Mouse (Mus musculus): ENCODE data around the gene Fbxo10. TPM values are rescaled to one million over a fixed set of nuclear protein-coding genes. Genes with fewer than 3 reads are reported as not detected.
A peak's percentile ranks its signal among the peaks of the same experiment; 100 is the strongest.
"Not testable (repeated sequence)": the region's sequence is repeated elsewhere in the genome, so short reads cannot be mapped to it uniquely, and the experiment has no call there.

The Fbxo10 gene
- total RNA-seq, 1 experiment, result 3.3 TPM

GRCm38 (mm10) chr4:44993847-44994246 is 90.6 kb downstream of the Fbxo10 start:
- no peak for TF ChIP-seq ZC3H11A (IDR thresholded peaks at IDR 0.05; ENCODE audit: borderline replicate concordance, low read depth, low read length)
- TF ChIP-seq ZNF384 (IDR thresholded peaks at IDR 0.05; ENCODE audit: low read depth, low read length), result no peak
- no peak for TF ChIP-seq MAFK (IDR thresholded peaks at IDR 0.05; ENCODE audit: insufficient read depth, low read depth, low read length)
- TF ChIP-seq HCFC1 (IDR thresholded peaks at IDR 0.05; ENCODE audit: borderline replicate concordance, insufficient read depth, low read length), result no peak
- no peak for TF ChIP-seq CHD2 (IDR thresholded peaks at IDR 0.05; ENCODE audit: low read depth, low read length)
- H3K9ac ChIP-seq (ENCODE audit: insufficient read depth, low read depth, low read length, poor library complexity, severe bottlenecking), result no peak overlapping the region
- H3K4me1 ChIP-seq (ENCODE audit: control insufficient read depth in 2 of 2, insufficient read depth in 2 of 2, low read length in 2 of 2, poor library complexity in 1 of 2), result peaks cover 2 to 3% of the 10 kb centered on the region in 2 experiments; a peak in 2 of 4 replicates
- no peaks in the 10 kb centered on the region for H3K9me3 ChIP-seq (ENCODE audit: control insufficient read depth, insufficient read depth, low read depth, low read length)
- no peak overlapping the region for H3K4me3 ChIP-seq (ENCODE audit: insufficient read depth in 1 of 2, low read depth in 1 of 2, low read length in 2 of 2, poor library complexity in 1 of 2, severe bottlenecking in 1 of 2)
- no peak overlapping the region for H3K27ac ChIP-seq (ENCODE audit: insufficient read depth, low read depth, low read length, poor library complexity, severe bottlenecking)
- DNase-seq (ENCODE audit: low read depth, low spot score), result no peak
- in situ Hi-C loops (cut with MboI; ENCODE audit: low sequenced_read_pairs in 2 of 2, unreplicated experiment in 2 of 2), result no loop called here
- peaks cover 30% of the 10 kb centered on the region for H3K36me3 ChIP-seq (ENCODE audit: control insufficient read depth, insufficient read depth, low read length, poor library complexity, severe bottlenecking)

GRCm38 (mm10) chr4:44993179-44993578 is 91.2 kb downstream of the Fbxo10 start:
- H3K4me3 ChIP-seq (ENCODE audit: insufficient read depth in 1 of 2, low read depth in 1 of 2, low read length in 2 of 2, poor library complexity in 1 of 2, severe bottlenecking in 1 of 2); H3K27ac ChIP-seq (ENCODE audit: insufficient read depth, low read depth, low read length, poor library complexity, severe bottlenecking); H3K9ac ChIP-seq (ENCODE audit: insufficient read depth, low read depth, low read length, poor library complexity, severe bottlenecking); DNase-seq (ENCODE audit: low read depth, low spot score); H3K9me3 ChIP-seq (ENCODE audit: control insufficient read depth, insufficient read depth, low read depth, low read length); H3K4me1 ChIP-seq (ENCODE audit: control insufficient read depth in 2 of 2, insufficient read depth in 2 of 2, low read length in 2 of 2, poor library complexity in 1 of 2); in situ Hi-C loops (cut with MboI; ENCODE audit: low sequenced_read_pairs in 2 of 2, unreplicated experiment in 2 of 2): not testable (repeated sequence)
- peaks cover 33% of the 10 kb centered on the region for H3K36me3 ChIP-seq (ENCODE audit: control insufficient read depth, insufficient read depth, low read length, poor library complexity, severe bottlenecking)

- H3K4me1 ChIP-seq (ENCODE audit: control insufficient read depth in 2 of 2, insufficient read depth in 2 of 2, low read length in 2 of 2, poor library complexity in 1 of 2); in situ Hi-C loops (cut with MboI; ENCODE audit: low sequenced_read_pairs in 2 of 2, unreplicated experiment in 2 of 2); H3K9ac ChIP-seq (ENCODE audit: insufficient read depth, low read depth, low read length, poor library complexity, severe bottlenecking); DNase-seq (ENCODE audit: low read depth, low spot score); H3K27ac ChIP-seq (ENCODE audit: insufficient read depth, low read depth, low read length, poor library complexity, severe bottlenecking); H3K4me3 ChIP-seq (ENCODE audit: insufficient read depth in 1 of 2, low read depth in 1 of 2, low read length in 2 of 2, poor library complexity in 1 of 2, severe bottlenecking in 1 of 2); H3K9me3 ChIP-seq (ENCODE audit: control insufficient read depth, insufficient read depth, low read depth, low read length): not testable (repeated sequence)
- H3K36me3 ChIP-seq (ENCODE audit: control insufficient read depth, insufficient read depth, low read length, poor library complexity, severe bottlenecking), result peaks cover 38% of the 10 kb centered on the region
Measured at GRCm38 (mm10) chr4:44992330-44992729, 92.1 kb downstream of the Fbxo10 start.

GRCm38 (mm10) chr4:44990560-44990959 is 93.8 kb downstream of the Fbxo10 start:
- no peak overlapping the region for H3K9ac ChIP-seq (ENCODE audit: insufficient read depth, low read depth, low read length, poor library complexity, severe bottlenecking)
- in situ Hi-C loops (cut with MboI; ENCODE audit: low sequenced_read_pairs in 2 of 2, unreplicated experiment in 2 of 2), result no loop called here
- H3K4me1 ChIP-seq (ENCODE audit: control insufficient read depth in 2 of 2, insufficient read depth in 2 of 2, low read length in 2 of 2, poor library complexity in 1 of 2), result peaks cover 2 to 3% of the 10 kb centered on the region in 2 experiments; a peak in 2 of 4 replicates
- H3K27ac ChIP-seq (ENCODE audit: insufficient read depth, low read depth, low read length, poor library complexity, severe bottlenecking), result no peak overlapping the region
- H3K4me3 ChIP-seq (ENCODE audit: insufficient read depth in 1 of 2, low read depth in 1 of 2, low read length in 2 of 2, poor library complexity in 1 of 2, severe bottlenecking in 1 of 2), result no peak overlapping the region
- peaks cover 48% of the 10 kb centered on the region for H3K36me3 ChIP-seq (ENCODE audit: control insufficient read depth, insufficient read depth, low read length, poor library complexity, severe bottlenecking)
- TF ChIP-seq MAFK (IDR thresholded peaks at IDR 0.05; ENCODE audit: insufficient read depth, low read depth, low read length) (peak; percentile 73; the same call in 1 of the 2 replicates), CHD2 (IDR thresholded peaks at IDR 0.05; ENCODE audit: low read depth, low read length) (no peak), ZC3H11A (IDR thresholded peaks at IDR 0.05; ENCODE audit: borderline replicate concordance, low read depth, low read length) (no peak), HCFC1 (IDR thresholded peaks at IDR 0.05; ENCODE audit: borderline replicate concordance, insufficient read depth, low read length) (no peak)
- no peak for DNase-seq (ENCODE audit: low read depth, low spot score)
- H3K9me3 ChIP-seq (ENCODE audit: control insufficient read depth, insufficient read depth, low read depth, low read length), result no peaks in the 10 kb centered on the region

Other genes with a start within 250 kb of the Fbxo10 start
- 38.2 and 41.5 TPM in 2 replicates for gene Grhpr, start 103.2 kb downstream of the Fbxo10 start, total RNA-seq (2012; rRNA removed)
- 8.2 and 8.3 TPM in 2 replicates for gene Zbtb5, start 72.2 kb downstream of the Fbxo10 start, total RNA-seq (2012; rRNA removed)
- 27.3 and 33.0 TPM in 2 replicates for gene Polr1e, start 66.0 kb downstream of the Fbxo10 start, total RNA-seq (2012; rRNA removed)
- gene Tomm5, start 23.5 kb upstream of the Fbxo10 start, total RNA-seq (2012; rRNA removed), result 237 and 275 TPM in 2 replicates
- gene Frmpd1, start 100.3 kb upstream of the Fbxo10 start, total RNA-seq (2012; rRNA removed), result 0.74 and 1.3 TPM in 2 replicates
- 8.8 TPM in 2 replicates for gene Trmt10b, start 212.5 kb upstream of the Fbxo10 start, total RNA-seq (2012; rRNA removed)

Data from ES-E14 (cell line).